Mouse (Mus musculus) midbrain, postnatal 0 days (tissue): Measurements from ENCODE around the gene Mkrn1. TPM values are rescaled to one million over a fixed set of nuclear protein-coding genes. Genes with fewer than 3 reads are reported as not detected.

Experiments
- ATAC-seq: fragments of 200-750 bp; cut with Nextera tagmentation; 2 replicates; pipeline ENCODE4 v1.8.0; 2017; ENCODE audit warnings: moderate number of reproducible peaks, mild to moderate bottlenecking, moderate TSS enrichment, moderate library complexity; ENCODE audit not compliant: low FRiP score
- DNase-seq: peaks from one replicate; pipeline ENCODE4 v3.0.0-alpha.2; 2015; ENCODE audit warnings: low spot score
- H3K27ac ChIP-seq: fragments of 300-500 bp; sonication (generic); 2 replicates; pipeline ENCODE4 v1.5.1; 2014; ENCODE audit warnings: low read depth, mild to moderate bottlenecking, low read length, mixed read lengths
- H3K27me3 ChIP-seq: fragments of 300-500 bp; sonication (generic); 2 replicates; pipeline ENCODE4 v1.6.1; 2014; ENCODE audit warnings: low read length, control low read depth, mixed read lengths; ENCODE audit not compliant: insufficient read depth
- H3K36me3 ChIP-seq: fragments of 300-500 bp; sonication (generic); 2 replicates; pipeline ENCODE4 v1.6.1; 2014; ENCODE audit warnings: low read length, control low read depth, mixed read lengths; ENCODE audit not compliant: insufficient read depth
- H3K4me1 ChIP-seq: fragments of 300-500 bp; sonication (generic); 2 replicates; pipeline ENCODE4 v1.6.1; 2014; ENCODE audit warnings: mild to moderate bottlenecking, control low read depth, antibody characterized with exemption, low read length, mixed read lengths; ENCODE audit not compliant: insufficient read depth
- H3K4me2 ChIP-seq: fragments of 300-500 bp; sonication (generic); 2 replicates; pipeline ENCODE4 v1.6.1; 2014; ENCODE audit warnings: low read depth, mild to moderate bottlenecking, low read length, mixed read lengths; ENCODE audit not compliant: poor library complexity, severe bottlenecking
- H3K4me3 ChIP-seq: fragments of 300-500 bp; sonication (generic); 2 replicates; pipeline ENCODE4 v1.5.1; 2014; ENCODE audit warnings: low read depth, mild to moderate bottlenecking, low read length, moderate library complexity
- H3K9ac ChIP-seq: fragments of 300-500 bp; sonication (generic); replicated peaks from 2 replicates; pipeline ENCODE4 v1.6.1; 2014; ENCODE audit warnings: mild to moderate bottlenecking, low read length, moderate library complexity, mixed read lengths; ENCODE audit not compliant: poor library complexity, severe bottlenecking
- H3K9me3 ChIP-seq: fragments of 300-500 bp; sonication (generic); 2 replicates; pipeline ENCODE4 v1.6.1; 2016; ENCODE audit warnings: low read length, control low read depth
- CTCF ChIP-seq: IDR thresholded peaks from 2 replicates; pipeline ENCODE4 v1.5.1; 2016; ENCODE audit warnings: antibody characterized with exemption, mild to moderate bottlenecking
- WGBS: fragments of 180-500 bp; shearing (Covaris S2); extraction: QIAGEN DNeasy Blood & Tissue Kit; methylation state at CpG from one replicate; pipeline ENCODE4 v1.1.7; 2014; 5-methylcytosine and 5-hydroxymethylcytosine counted together
- polyA plus RNA-seq: library from polyadenylated mRNA; unstranded; fragments of >200 nt; fragmentation: Nextera tagmentation; extraction: Ambion mirVana; gene quantifications from 2 replicates; pipeline ENCODE4 v1.2.1, GENCODE M21; 2015
- total RNA-seq: library from RNA; depleted of rRNA; stranded (reverse); fragments of >200 nt; gene quantifications from 2 replicates; pipeline ENCODE4 v1.2.3, GENCODE M21; 2014; rRNA removed

Gene Mkrn1
- total RNA-seq (201 and 269 TPM in 2 replicates), polyA plus RNA-seq (232 and 238 TPM in 2 replicates)

DNA sequence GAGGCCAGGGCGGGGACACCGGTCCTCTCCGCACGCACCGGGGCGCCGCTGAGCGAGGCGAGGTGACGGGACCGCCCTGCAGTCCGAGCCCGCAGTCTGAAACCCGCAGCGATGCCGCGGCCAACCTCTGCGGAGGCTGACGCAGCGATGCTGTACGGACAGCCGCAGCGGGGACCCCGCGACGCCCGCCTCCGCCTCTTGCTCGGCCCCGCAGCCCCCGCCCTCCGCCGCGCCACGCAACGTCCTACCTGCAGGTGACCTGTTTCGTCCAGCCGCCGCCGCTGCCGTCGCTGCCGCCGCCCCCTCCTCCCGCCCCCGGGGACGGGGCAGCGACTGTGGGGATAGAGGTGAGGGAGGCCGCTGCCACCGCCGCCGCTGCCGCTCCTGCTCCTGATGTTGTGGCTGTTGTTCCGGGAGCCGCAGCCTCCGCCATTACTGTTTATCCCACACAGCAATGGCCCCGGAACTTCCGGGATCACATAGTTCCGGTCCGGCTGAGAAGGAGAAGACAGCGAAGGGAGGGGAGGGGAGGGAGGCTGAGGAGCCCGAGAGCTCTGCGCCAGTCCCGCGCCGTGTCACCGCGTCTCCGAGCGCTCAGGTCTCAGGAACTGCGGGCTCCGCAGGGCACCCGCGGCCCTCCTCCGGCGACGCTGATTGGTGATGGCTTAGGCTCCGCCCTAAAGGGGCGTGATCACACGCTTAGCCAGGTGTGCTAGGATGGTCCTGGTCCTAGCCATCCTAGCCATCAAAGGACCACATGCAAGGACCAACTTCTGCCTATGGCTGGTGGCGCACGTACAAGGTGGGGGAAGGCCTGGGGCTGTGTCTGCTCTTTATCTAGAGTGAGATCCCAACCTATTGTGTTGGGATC is at the start of gene Mkrn1:
Gene Mkrn1 (minus strand): TSS at position 612 of the 871 bp plus-strand sequence.
- Histone ChIP-seq H3K36me3 (no peaks in the 10 kb centered on the region), H3K27ac (peak within 1 kb of the TSS; percentile 95), H3K9ac (peak within 1 kb of the TSS; percentile 91), H3K9me3 (no peaks in the 10 kb centered on the region), H3K4me1 (0 out of 2 replicates have a peak, but pooled peaks cover 3% of the 10 kb centered on the region), H3K4me2 (peak within 1 kb of the TSS; percentile 63), H3K27me3 (no peaks in the 10 kb centered on the region), H3K4me3 (peak within 1 kb of the TSS; percentile 92)
- ATAC-seq = peak; percentile 94
- 0% methylated on average over 64 of the region's 82 CpGs for WGBS
- no peak for TF ChIP-seq CTCF
- peak; percentile 94 for DNase-seq

- WGBS = 91% methylated on average over 5 of the region's 5 CpGs
- H3K9ac ChIP-seq = no peak overlapping the region
- no peak for TF ChIP-seq CTCF
- H3K4me1 ChIP-seq = no peaks in the 10 kb centered on the region
- H3K9me3 ChIP-seq = no peaks in the 10 kb centered on the region
- H3K4me2 ChIP-seq = no peak overlapping the region
- no peak overlapping the region for H3K4me3 ChIP-seq
- no peaks in the 10 kb centered on the region for H3K27me3 ChIP-seq
- H3K36me3 ChIP-seq = peaks cover 24% of the 10 kb centered on the region
- no peak for ATAC-seq
- no peak for DNase-seq
- no peak overlapping the region for H3K27ac ChIP-seq
Observed at GRCm38 (mm10) chr6:39469427-39469826, 49.2 kb upstream of the Mkrn1 start.

- Histone ChIP-seq H3K4me2 (no peak overlapping the region), H3K27me3 (no peaks in the 10 kb centered on the region), H3K27ac (no peak overlapping the region), H3K9me3 (no peaks in the 10 kb centered on the region), H3K36me3 (0 out of 2 replicates have a peak, but pooled peaks cover 8% of the 10 kb centered on the region), H3K9ac (no peak overlapping the region), H3K4me3 (no peak overlapping the region), H3K4me1 (no peaks in the 10 kb centered on the region)
- peak; percentile 91 for DNase-seq
- ATAC-seq = peak; percentile 77
- 49% methylated on average over 16 of the region's 16 CpGs for WGBS
- peak; percentile 90 for TF ChIP-seq CTCF
Observed at GRCm38 (mm10) chr6:39462621-39463538, 42.6 kb upstream of the Mkrn1 start.

DNA sequence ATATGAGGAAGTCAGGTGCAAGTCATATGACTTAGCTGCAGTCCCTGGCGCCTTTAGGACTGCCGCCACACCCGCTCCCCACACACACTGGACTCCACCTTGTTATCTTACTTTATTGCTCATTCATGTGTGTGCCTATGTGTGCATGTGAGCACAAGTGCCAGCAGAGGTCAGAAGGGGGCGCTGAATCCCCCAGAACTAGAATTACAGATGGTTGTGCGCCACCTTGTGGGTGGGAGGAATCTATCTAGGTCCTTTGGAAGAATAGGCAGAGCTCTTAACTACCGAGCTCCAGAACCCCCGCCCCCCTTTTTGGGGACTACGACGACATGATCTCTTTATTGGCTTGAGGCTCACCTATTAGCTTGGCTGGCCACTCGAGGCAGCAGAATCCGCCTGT is 39.8 kb upstream of the Mkrn1 start:
- Histone ChIP-seq H3K9ac (no peak overlapping the region), H3K4me2 (no peak overlapping the region), H3K4me3 (no peak overlapping the region), H3K9me3 (no peaks in the 10 kb centered on the region), H3K36me3 (0 out of 2 replicates have a peak, but pooled peaks cover 5% of the 10 kb centered on the region), H3K27me3 (no peaks in the 10 kb centered on the region), H3K4me1 (no peaks in the 10 kb centered on the region), H3K27ac (no peak overlapping the region)
- ATAC-seq (no peak), DNase-seq (no peak)
- TF ChIP-seq CTCF = peak; percentile 52
- 96% methylated on average over 11 of the region's 11 CpGs for WGBS

DNA sequence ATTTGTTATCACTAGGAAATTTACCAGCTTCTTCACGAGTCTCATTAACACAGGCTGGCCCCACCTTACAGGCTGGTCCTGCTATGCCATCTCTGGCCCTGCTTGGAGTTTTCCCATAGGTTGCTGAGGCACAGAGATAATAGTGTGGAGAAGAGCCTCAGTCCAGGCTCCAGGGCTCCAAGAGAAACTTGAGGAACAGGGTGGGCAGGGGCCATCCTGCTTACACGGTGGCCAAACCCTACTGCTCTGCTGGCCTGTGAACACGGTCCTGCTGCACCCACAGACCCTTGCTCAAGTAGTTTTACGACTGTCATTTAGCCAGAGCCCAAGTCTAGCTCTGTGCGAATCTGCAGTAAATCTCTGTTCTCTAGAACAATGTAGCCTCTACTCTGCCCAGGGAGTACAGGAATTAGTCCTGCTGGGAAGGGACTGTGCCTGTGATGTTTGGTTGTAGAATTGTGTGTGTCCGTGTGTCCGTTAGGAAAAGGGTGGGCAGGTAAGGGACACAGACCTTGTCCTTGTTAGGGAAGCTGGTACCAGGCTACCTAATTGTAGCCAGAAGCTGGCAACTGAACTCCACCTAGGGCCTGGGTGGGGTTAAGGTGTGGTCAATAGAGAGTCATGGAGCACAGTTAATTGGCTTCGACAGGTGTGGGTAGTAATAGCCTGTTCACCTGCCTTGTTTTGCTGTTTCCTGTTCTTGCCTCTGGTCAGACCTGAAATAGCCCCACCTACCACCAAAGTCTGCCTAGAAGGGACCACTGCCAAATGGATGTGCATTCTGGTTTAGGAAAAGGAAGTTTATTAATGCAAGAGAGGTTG is 35.3 kb upstream of the Mkrn1 start:
- H3K27me3 ChIP-seq = no peaks in the 10 kb centered on the region
- H3K9me3 ChIP-seq = no peaks in the 10 kb centered on the region
- ATAC-seq (no peak), DNase-seq (no peak)
- no peaks in the 10 kb centered on the region for H3K4me1 ChIP-seq
- no peak overlapping the region for H3K4me3 ChIP-seq
- H3K27ac ChIP-seq = no peak overlapping the region
- no peaks in the 10 kb centered on the region for H3K36me3 ChIP-seq
- TF ChIP-seq CTCF = no peak
- H3K4me2 ChIP-seq = no peak overlapping the region
- no peak overlapping the region for H3K9ac ChIP-seq
- 86% methylated on average over 8 of the region's 8 CpGs for WGBS
